Mouse (Mus musculus): ENCODE data around the gene Gm37240.

Gene Gm37240

DNA sequence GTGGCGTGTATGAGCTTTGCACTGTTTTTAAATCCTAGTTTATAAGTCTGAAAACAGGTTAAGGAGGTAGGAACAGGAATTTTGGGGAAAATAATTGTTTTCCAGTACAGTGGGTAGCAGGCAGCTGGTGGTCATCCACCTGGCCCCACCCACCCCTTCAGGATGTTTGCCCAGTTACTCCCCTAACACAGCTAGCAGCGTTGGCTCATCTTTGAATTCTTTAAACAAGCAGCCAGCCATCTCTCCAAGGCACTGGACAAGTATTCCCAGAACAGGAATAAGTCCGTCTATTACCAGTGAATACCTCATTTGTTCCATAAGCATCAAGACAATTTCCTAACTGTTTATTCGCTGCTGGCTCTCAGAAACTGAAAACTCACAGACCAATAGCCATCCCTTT, 1111.7 kb downstream of the Gm37240 start:
- DNase-seq (ENCODE audit: inconsistent ontology term), result no peak

GRCm38 (mm10) chr3:84775067-84775423, 1112.3 kb downstream of the Gm37240 start:
- no peak for DNase-seq (ENCODE audit: inconsistent ontology term)

GRCm38 (mm10) chr3:84774246-84775066, 1112.9 kb downstream of the Gm37240 start:
- DNase-seq (ENCODE audit: inconsistent ontology term), result peak; percentile 31

GRCm38 (mm10) chr3:84771980-84772379, 1115.3 kb downstream of the Gm37240 start:
- DNase-seq (ENCODE audit: inconsistent ontology term), result no peak

- DNase-seq (ENCODE audit: inconsistent ontology term), result no peak
Measured at GRCm38 (mm10) chr3:84770518-84770917, 1116.8 kb downstream of the Gm37240 start.

DNA sequence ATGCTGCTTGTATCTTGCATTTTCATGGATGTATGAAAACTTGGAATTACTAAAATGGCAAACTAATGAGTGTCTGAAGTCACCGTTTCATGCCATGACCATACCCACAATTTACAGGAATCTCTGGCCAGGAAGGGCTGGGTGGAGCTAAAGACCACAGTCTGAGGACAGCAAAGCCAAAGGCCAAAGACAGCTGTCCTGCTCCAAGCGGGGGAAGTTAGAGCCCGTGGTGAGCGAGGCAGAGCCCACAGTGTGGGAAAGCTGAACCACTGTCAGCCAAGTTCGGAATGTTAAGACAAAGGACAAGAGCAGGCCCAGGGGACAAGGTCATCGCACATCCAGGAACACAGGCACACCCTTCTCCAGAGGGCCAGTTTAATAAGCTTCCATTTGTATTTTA, 1117.9 kb downstream of the Gm37240 start:
- peak; percentile 73 for DNase-seq (ENCODE audit: inconsistent ontology term)

DNA sequence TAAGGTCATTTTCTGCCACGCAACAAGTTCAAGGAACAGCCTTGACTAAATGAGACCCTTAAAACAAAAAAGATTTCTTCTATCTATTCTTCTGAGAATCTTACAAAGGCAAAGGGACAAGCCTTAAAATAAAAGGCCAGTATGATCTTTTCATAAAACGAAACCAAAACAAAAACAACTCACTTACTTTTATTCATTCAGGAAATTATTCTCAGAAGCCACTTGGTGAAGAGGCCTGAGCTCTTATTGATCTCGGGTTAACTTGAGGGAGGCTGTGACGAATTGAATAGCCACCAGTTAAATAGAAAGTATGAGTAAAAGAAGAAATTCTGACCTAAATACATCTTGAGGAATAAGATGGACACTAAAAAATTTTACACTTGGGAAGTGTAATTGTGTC, 1118.4 kb downstream of the Gm37240 start:
- no peak for DNase-seq (ENCODE audit: inconsistent ontology term)

DNA sequence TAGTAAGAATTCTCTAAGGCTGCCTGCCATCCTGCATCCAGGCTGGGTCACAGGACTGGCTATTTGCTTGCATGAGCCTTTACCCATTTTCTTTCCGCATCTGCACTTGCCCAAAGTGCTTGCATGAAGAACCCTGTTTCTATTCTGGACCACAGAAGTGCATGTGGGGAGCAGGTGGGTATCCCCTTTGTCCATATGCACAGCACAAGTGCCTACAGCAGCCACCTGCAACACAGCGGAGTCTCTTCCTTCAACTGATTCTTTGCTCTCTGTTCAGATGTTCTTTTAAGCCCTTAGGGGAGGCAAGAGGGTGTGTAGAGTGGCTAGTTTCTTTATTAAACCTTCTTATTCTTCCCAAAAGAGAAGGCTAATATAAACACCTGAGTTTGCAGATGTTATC, 1133.5 kb downstream of the Gm37240 start:
- DNase-seq (ENCODE audit: inconsistent ontology term), result no peak

DNA sequence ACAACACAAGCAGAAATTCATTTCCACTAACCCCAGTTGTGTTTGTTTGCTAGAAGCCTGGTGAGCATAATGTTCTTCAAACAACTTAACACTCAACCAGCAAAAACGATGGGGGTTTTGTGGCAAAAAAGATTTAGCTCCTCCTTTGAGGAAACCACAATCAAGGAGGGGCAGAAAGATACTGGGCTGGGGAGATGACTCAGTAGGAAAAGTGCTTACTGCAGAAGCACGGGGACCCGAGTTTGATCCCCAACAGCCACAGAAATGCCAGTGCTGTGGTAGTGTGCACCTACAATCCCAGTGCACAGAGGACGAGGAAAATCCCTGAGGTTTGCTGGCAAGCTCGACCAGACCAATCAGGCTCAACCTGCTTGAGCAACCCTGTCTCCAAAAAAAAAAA, 1138.1 kb downstream of the Gm37240 start:
- DNase-seq (ENCODE audit: inconsistent ontology term), result no peak

- no peak for DNase-seq (ENCODE audit: inconsistent ontology term)
Measured at GRCm38 (mm10) chr3:84748139-84748538, 1139.2 kb downstream of the Gm37240 start.

- peak; percentile 85 for DNase-seq (ENCODE audit: inconsistent ontology term)
Measured at GRCm38 (mm10) chr3:84745537-84746189, 1141.7 kb downstream of the Gm37240 start.

GRCm38 (mm10) chr3:84744707-84745106, 1142.6 kb downstream of the Gm37240 start:
- DNase-seq (ENCODE audit: inconsistent ontology term), result peak; percentile 84

DNA sequence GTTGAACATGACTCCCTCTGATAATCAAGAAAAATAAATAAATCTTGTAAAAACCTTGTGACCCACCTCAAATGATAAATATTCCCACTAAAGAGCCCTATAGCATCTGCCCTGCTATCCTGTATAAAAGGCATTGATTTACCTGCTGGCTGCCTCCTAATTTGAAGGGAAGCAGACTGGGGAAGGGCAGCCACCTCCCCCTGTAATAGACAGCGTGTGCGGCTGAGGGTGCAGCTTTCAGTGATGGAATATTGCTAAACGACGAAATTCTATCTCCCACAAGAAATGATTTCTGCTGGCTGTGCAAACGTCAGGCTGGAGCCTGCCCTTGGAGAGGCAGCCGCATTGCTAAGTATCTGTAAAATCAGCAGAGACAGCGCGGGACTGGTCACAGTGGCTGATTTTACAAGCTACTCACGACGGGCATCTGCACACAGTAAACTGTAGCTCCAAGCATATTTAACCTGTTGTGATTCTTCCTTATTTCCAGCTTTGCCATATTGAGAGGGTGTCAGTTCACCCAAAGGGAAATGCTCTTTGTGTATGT, 1147.2 kb downstream of the Gm37240 start:
- DNase-seq (ENCODE audit: inconsistent ontology term), result no peak

DNA sequence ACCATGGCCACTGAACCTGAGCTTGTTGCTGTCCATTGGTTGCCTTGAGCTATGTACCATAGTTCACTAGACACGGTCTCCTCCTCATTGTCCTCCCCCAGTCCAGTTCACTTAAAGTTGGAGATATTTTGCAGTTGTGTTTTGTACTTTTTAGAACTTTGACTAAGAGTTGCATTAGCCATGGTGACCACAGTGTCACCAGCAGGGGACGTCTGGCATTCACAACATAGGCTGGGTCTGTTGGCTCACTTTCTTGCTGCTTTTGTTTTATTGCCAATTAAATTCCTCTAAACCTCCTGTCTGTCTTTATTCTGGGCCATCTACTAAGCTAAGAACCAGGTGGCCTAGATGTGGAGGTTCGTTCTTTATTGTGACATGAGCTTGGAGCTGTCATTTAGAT, 1150.2 kb downstream of the Gm37240 start:
- DNase-seq (ENCODE audit: inconsistent ontology term), result no peak

DNA sequence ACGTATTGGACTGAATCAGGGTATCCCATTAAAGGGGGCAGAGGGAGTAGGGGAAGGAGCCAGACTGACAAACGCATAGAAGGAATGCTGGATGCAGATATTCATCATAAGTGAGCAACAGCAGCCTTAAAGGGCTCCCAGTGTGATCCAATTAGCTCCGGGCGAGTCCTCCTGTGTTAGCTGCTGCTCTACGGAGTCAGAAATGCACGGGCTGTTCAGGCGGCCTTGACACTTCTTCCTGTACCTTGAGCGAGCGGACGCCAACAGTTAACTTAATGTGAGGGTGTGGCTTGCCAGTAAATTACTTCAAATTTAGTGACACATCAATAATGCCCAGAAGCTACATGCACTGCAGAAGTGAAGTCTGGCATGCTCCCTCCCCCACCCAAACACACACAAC, 1151.6 kb downstream of the Gm37240 start:
- no peak for DNase-seq (ENCODE audit: inconsistent ontology term)

DNA sequence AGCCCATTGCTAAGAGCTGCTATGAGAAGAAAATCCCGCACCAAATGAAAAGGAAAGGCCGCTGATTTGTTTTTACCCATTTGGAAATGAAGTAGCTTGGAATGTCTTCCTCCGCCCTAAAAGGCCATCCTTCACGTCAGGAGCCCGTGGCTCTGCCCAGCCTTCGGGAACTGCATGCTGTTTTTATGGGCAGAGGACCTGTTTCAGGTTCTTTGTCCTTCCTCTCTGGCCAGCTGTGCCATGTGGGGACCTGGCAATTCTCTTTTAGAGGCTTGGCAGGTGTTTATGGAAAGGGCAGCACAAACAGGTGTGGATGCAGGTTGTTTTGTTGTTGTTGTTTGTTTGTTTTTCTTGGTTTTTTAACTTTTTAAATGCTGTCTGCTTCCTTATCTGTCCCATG, 1154.8 kb downstream of the Gm37240 start:
- no peak for DNase-seq (ENCODE audit: inconsistent ontology term)

DNA sequence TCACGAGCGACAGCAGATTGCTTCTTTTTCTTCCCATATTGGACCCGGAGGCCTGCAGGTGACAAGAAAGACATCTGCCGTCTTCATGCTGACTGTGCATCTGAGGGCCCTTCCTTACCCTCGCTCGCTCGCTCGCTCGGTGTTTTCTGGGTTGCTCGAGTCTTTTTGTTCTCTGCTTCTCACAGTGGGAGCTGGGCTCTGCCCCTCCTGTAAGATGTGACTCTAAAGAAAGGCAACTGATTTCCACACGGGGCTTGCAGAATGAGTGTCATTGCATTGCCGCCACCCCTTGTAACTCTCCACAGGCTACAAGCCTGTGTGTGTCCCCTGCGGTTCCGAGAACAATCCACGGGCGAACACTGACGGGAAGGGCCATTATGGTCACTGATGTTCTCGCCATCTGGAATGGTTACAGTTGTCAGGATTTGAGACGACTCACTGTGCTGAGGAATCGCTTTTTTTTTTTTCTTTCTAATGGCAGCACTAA, 1155.3 kb downstream of the Gm37240 start:
- peak; percentile 45 for DNase-seq (ENCODE audit: inconsistent ontology term)

DNA sequence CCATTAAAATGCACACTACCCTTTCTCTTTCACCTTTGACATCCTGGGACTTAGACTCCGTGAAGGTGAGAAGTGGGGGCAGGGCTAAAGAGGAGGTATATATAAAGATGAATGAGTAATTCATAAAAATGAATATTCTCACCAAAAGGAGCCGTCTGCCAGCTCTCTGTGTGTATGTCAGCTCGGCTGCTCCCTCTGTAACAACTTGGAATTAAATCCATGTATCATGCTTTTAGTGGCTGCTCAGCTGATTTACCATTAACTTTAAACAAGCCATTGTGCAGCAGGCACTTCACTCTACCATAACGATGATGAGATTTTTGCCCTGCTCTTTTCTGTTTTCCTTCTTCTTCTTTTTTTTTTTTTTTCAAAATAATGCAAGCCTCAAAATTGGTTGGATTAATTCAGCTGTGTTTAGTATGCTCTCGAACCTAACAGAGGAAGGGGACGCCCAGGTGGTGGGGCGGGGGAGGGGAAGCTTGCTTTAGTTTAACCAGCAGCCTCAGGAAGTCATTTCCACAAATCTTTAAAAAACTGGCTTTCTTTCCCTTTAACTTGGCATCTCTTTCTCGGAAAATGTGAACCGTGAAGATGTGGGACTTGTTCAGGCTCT, 1155.8 kb downstream of the Gm37240 start:
- DNase-seq (ENCODE audit: inconsistent ontology term), result no peak

DNA sequence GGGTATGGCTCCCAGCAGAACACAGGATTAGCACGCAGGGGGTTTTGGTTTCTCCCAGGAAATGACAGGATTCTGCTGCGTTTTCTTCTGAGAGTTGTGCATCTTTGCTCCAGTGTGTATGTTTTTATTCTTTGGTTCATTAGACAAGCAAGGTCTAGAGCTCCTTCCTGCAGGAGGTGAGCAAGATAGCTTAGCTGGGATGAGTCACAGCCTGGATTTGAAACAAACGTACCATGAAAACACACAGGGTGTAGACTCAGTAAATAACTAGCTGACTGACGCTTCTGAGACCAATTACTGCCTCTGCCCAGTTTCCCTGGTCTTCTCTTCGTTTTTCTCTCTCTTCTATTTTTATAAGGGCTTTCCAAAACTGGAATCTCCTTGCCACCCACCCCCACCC, 1156.3 kb downstream of the Gm37240 start:
- DNase-seq (ENCODE audit: inconsistent ontology term), result peak; percentile 34

GRCm38 (mm10) chr3:84729806-84730205, 1157.5 kb downstream of the Gm37240 start:
- no peak for DNase-seq (ENCODE audit: inconsistent ontology term)

- no peak for DNase-seq (ENCODE audit: inconsistent ontology term)
Measured at GRCm38 (mm10) chr3:84723996-84724395, 1163.3 kb downstream of the Gm37240 start.

DNA sequence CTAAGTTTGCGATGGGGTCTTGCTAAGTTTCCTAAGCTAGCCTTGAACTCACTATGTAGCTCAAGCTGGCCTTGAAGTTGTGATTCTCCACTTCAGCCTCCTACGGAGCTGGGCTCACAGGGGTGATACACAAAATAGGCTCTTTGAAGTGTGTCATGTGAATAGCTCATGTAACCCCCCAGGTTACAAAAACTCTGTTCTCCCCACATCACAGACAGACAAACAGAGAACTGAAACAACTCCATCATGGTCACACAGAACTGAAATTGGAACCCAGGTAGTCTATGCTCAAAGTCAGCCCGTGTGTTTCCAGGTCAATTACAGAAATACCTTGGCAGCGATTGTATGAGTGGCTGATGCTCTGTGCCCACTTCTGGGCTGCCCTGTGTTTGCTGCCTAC, 1164.6 kb downstream of the Gm37240 start:
- DNase-seq (ENCODE audit: inconsistent ontology term), result no peak

Data from Muller cell, postnatal 12 days (primary cell).